Mouse (Mus musculus) adrenal gland, postnatal 4 days (tissue): ENCODE results near the gene Hspa8. TPM values are rescaled to one million over a fixed set of nuclear protein-coding genes. Genes with fewer than 3 reads are reported as not detected.
"Not testable (repeated sequence)": the region's sequence is repeated elsewhere in the genome, so short reads cannot be mapped to it uniquely, and the experiment has no call there.

Experiments used
- DNase-seq, 2 experiments: peaks; one replicate each; pipeline ENCODE4 v3.0.0; 2021 to 2022; ENCODE audit warnings: low spot score in 2 of 2, mixed read lengths in 2 of 2
- long read RNA-seq, 2 experiments: library from polyadenylated mRNA; stranded (forward); transcript quantifications; one replicate each; pipeline ENCODE4 v2.0.0; 2021
- total RNA-seq, 2 experiments: library from RNA; stranded (reverse); gene quantifications; 2 replicates each; pipeline ENCODE4 v1.2.3; 2021

The Hspa8 gene
- 1,000 to 10,000 TPM; 1,260 to 1,409 TPM for total RNA-seq
- long read RNA-seq, experiment 1, transcript Hspa8-201 (9 exons, 2,394 nt): major isoform, 915 of 1,042 reads
- long read RNA-seq, experiment 1, partial matches to known transcripts: 120 of 1,042 reads
- long read RNA-seq, experiment 1, other reads (novel, unspliced or antisense): 7 of 1,042 reads
- long read RNA-seq, experiment 2, transcript Hspa8-201 (9 exons, 2,394 nt): major isoform, 1,722 of 1,858 reads
- long read RNA-seq, experiment 2, partial matches to known transcripts: 116 of 1,858 reads
- long read RNA-seq, experiment 2, other reads (novel, unspliced or antisense): 20 of 1,858 reads

- peak; percentile 99 to 100 for DNase-seq
Observed at GRCm38 (mm10) chr9:40800675-40801612, at the start of gene Hspa8. TSS of gene Hspa8 (plus strand) at chr9:40800984.

GRCm38 (mm10) chr9:40751749-40752148, 49.0 kb upstream of the Hspa8 start:
- DNase-seq: no peak

- no peak for DNase-seq
Observed at GRCm38 (mm10) chr9:40756401-40756800, 44.4 kb upstream of the Hspa8 start.

- peak in 1 of 2 experiments; percentile 5 for DNase-seq
Observed at GRCm38 (mm10) chr9:40757105-40757626, 43.6 kb upstream of the Hspa8 start.

GRCm38 (mm10) chr9:40757685-40758270, 43.0 kb upstream of the Hspa8 start:
- DNase-seq: peak; percentile 31 to 61

GRCm38 (mm10) chr9:40762354-40762753, 38.4 kb upstream of the Hspa8 start:
- DNase-seq: no peak

- DNase-seq: no peak
Observed at GRCm38 (mm10) chr9:40764887-40765580, 35.8 kb upstream of the Hspa8 start.

- DNase-seq: no peak
Observed at GRCm38 (mm10) chr9:40765581-40765940, 35.2 kb upstream of the Hspa8 start.

GRCm38 (mm10) chr9:40766058-40766605, 34.7 kb upstream of the Hspa8 start:
- DNase-seq: no peak

GRCm38 (mm10) chr9:40767946-40768345, 32.8 kb upstream of the Hspa8 start:
- DNase-seq: no peak

GRCm38 (mm10) chr9:40772246-40772645, 28.5 kb upstream of the Hspa8 start:
- no peak for DNase-seq

- not testable (repeated sequence) for DNase-seq
Observed at GRCm38 (mm10) chr9:40773142-40773541, 27.6 kb upstream of the Hspa8 start.

GRCm38 (mm10) chr9:40773869-40774268, 26.9 kb upstream of the Hspa8 start:
- no peak for DNase-seq

GRCm38 (mm10) chr9:40776044-40776443, 24.7 kb upstream of the Hspa8 start:
- no peak for DNase-seq

- DNase-seq: no peak
Observed at GRCm38 (mm10) chr9:40776459-40777248, 24.1 kb upstream of the Hspa8 start.

GRCm38 (mm10) chr9:40780111-40780510, 20.7 kb upstream of the Hspa8 start:
- DNase-seq: no peak

GRCm38 (mm10) chr9:40780892-40781725, 19.7 kb upstream of the Hspa8 start:
- no peak for DNase-seq

GRCm38 (mm10) chr9:40781726-40782581, 18.8 kb upstream of the Hspa8 start:
- DNase-seq: no peak
